Mouse (Mus musculus) brown adipose tissue, adult 24 weeks (tissue): ENCODE data around the gene Cpox. TPM values are rescaled to one million over a fixed set of nuclear protein-coding genes. Genes with fewer than 3 reads are reported as not detected.
"Not testable (repeated sequence)": the region's sequence is repeated elsewhere in the genome, so short reads cannot be mapped to it uniquely, and the experiment has no call there.

Source experiments
- H3K27ac ChIP-seq: fragments of 200-500 bp; replicated peaks from 2 replicates; pipeline ENCODE4 v1.5.1; 2012; ENCODE audit warnings: low read depth, mild to moderate bottlenecking, low read length
- H3K4me1 ChIP-seq: fragments of 200-500 bp; 2 replicates; pipeline ENCODE4 v1.6.1; 2012; ENCODE audit warnings: low read length, mixed read lengths; ENCODE audit not compliant: control insufficient read depth, insufficient read depth, insufficient read length
- H3K4me3 ChIP-seq: fragments of 200-500 bp; 2 replicates; pipeline ENCODE4 v1.5.1; 2012; ENCODE audit warnings: low read depth, mild to moderate bottlenecking, low read length, moderate library complexity; ENCODE audit not compliant: insufficient read depth
- polyA plus RNA-seq: library from polyadenylated mRNA; stranded (reverse); fragments of >200 nt; gene quantifications from 2 replicates; pipeline ENCODE4 v1.2.4, GENCODE M21; 2012; ENCODE audit not compliant: missing spikeins, insufficient read depth, insufficient read length

Cpox gene
- polyA plus RNA-seq, 1 experiment = 4.6 TPM

GRCm38 (mm10) chr16:58661826-58662225 is 8.3 kb upstream of the Cpox start:
- H3K4me3 ChIP-seq = no peak overlapping the region
- H3K27ac ChIP-seq = no peak overlapping the region

GRCm38 (mm10) chr16:58662287-58662791 is 7.8 kb upstream of the Cpox start:
- Histone ChIP-seq H3K27ac (no peak overlapping the region), H3K4me3 (no peak overlapping the region), H3K4me1 (no peaks in the 10 kb centered on the region; the same call in 1 of the 2 replicates)

More at GRCm38 (mm10) chr16:58661826-58662225, 8.3 kb upstream of the Cpox start:
- H3K4me1 ChIP-seq = no peaks in the 10 kb centered on the region; the same call in 1 of the 2 replicates

- Histone ChIP-seq H3K4me3 (no peak overlapping the region), H3K4me1 (no peaks in the 10 kb centered on the region; the same call in 1 of the 2 replicates), H3K27ac (no peak overlapping the region)
These were observed 7.1 kb upstream of the Cpox start for GRCm38 (mm10) chr16:58663021-58663420.

- Histone ChIP-seq H3K4me1 (no peaks in the 10 kb centered on the region; the same call in 1 of the 2 replicates), H3K4me3 (no peak overlapping the region), H3K27ac (no peak overlapping the region)
These were observed 6.3 kb upstream of the Cpox start for GRCm38 (mm10) chr16:58663816-58664215.

- not testable (repeated sequence) for H3K27ac ChIP-seq, H3K4me3 ChIP-seq, H3K4me1 ChIP-seq
These were observed 5.0 kb upstream of the Cpox start for GRCm38 (mm10) chr16:58665137-58665536.

- H3K4me3 ChIP-seq, H3K4me1 ChIP-seq, H3K27ac ChIP-seq: not testable (repeated sequence)
These were observed 3.4 kb upstream of the Cpox start for GRCm38 (mm10) chr16:58666681-58667080.

- H3K4me1 ChIP-seq = no peaks in the 10 kb centered on the region
- H3K27ac ChIP-seq = no peak overlapping the region
- no peak overlapping the region for H3K4me3 ChIP-seq
These were observed 1.5 kb upstream of the Cpox start for GRCm38 (mm10) chr16:58668586-58668985.

GRCm38 (mm10) chr16:58669264-58669663 is 828 bp upstream of the Cpox start:
- H3K4me3 ChIP-seq = peak overlapping the region; percentile 29
- H3K4me1 ChIP-seq = no peaks in the 10 kb centered on the region
- H3K27ac ChIP-seq = no peak overlapping the region

- Histone ChIP-seq H3K27ac (no peak overlapping the region), H3K4me1 (no peaks in the 10 kb centered on the region)
These were observed 551 bp downstream of the Cpox start for GRCm38 (mm10) chr16:58670643-58671042.

GRCm38 (mm10) chr16:58671212-58671985 is 1.3 kb downstream of the Cpox start:
- Histone ChIP-seq H3K27ac (no peak overlapping the region), H3K4me3 (no peak overlapping the region), H3K4me1 (no peaks in the 10 kb centered on the region)

More at GRCm38 (mm10) chr16:58670643-58671042, 551 bp downstream of the Cpox start:
- H3K4me3 ChIP-seq = peak overlapping the region; percentile 84

GRCm38 (mm10) chr16:58672396-58672795 is 2.3 kb downstream of the Cpox start:
- Histone ChIP-seq H3K27ac (no peak overlapping the region), H3K4me1 (no peaks in the 10 kb centered on the region), H3K4me3 (no peak overlapping the region)

- Histone ChIP-seq H3K27ac (no peak overlapping the region), H3K4me1 (no peaks in the 10 kb centered on the region), H3K4me3 (no peak overlapping the region)
These were observed 3.8 kb downstream of the Cpox start for GRCm38 (mm10) chr16:58673811-58674410.

GRCm38 (mm10) chr16:58675256-58675655 is 5.2 kb downstream of the Cpox start:
- no peak overlapping the region for H3K4me3 ChIP-seq
- H3K4me1 ChIP-seq = no peaks in the 10 kb centered on the region

GRCm38 (mm10) chr16:58676156-58676555 is 6.1 kb downstream of the Cpox start:
- Histone ChIP-seq H3K27ac (no peak overlapping the region), H3K4me1 (no peaks in the 10 kb centered on the region), H3K4me3 (no peak overlapping the region)

More at GRCm38 (mm10) chr16:58675256-58675655, 5.2 kb downstream of the Cpox start:
- no peak overlapping the region for H3K27ac ChIP-seq

GRCm38 (mm10) chr16:58676633-58677032 is 6.5 kb downstream of the Cpox start:
- no peak overlapping the region for H3K4me3 ChIP-seq
- H3K4me1 ChIP-seq = no peaks in the 10 kb centered on the region
- H3K27ac ChIP-seq = no peak overlapping the region
